Mouse (Mus musculus) embryonic fibroblast, embryonic 13.5 days (primary cell): ENCODE data around the gene Fbxl18. TPM values are rescaled to one million over a fixed set of nuclear protein-coding genes. Genes with fewer than 3 reads are reported as not detected.

Source experiments
- H3K27ac ChIP-seq: 2 replicates; pipeline ENCODE4 v1.5.1; 2012; ENCODE audit warnings: low read length, control low read depth, inconsistent platforms; ENCODE audit not compliant: insufficient read depth
- H3K4me1 ChIP-seq: 2 replicates; pipeline ENCODE4 v1.6.1; 2011; ENCODE audit warnings: low read length; ENCODE audit not compliant: control insufficient read depth, insufficient read depth
- H3K4me3 ChIP-seq: 2 replicates; pipeline ENCODE4 v1.5.1; 2011; ENCODE audit warnings: mild to moderate bottlenecking, control low read depth, low read length; ENCODE audit not compliant: insufficient read depth
- CTCF ChIP-seq: IDR thresholded peaks from 2 replicates; pipeline ENCODE4 v1.5.1; 2011; ENCODE audit warnings: mild to moderate bottlenecking, control low read depth, low read length, moderate library complexity, borderline replicate concordance; ENCODE audit not compliant: insufficient read depth
- POLR2A ChIP-seq: IDR thresholded peaks from 2 replicates; pipeline ENCODE4 v1.6.1; 2011; ENCODE audit warnings: low read depth, mild to moderate bottlenecking, control low read depth, low read length, moderate library complexity
- polyA plus RNA-seq: library from polyadenylated mRNA; stranded (reverse); fragments of >200 nt; gene quantifications from 2 replicates; pipeline ENCODE4 v1.2.4, GENCODE M21; 2011; ENCODE audit warnings: low read depth; ENCODE audit not compliant: missing spikeins, insufficient read length

Fbxl18 gene
- polyA plus RNA-seq, 1 experiment: 8.7 TPM

- TF ChIP-seq POLR2A (no peak), CTCF (no peak)
- Histone ChIP-seq H3K27ac (no peak overlapping the region), H3K4me1 (0 out of 2 replicates have a peak, but pooled peaks cover 4% of the 10 kb centered on the region), H3K4me3 (no peak overlapping the region)
Measured at GRCm38 (mm10) chr5:142876896-142877295, 18.3 kb downstream of the Fbxl18 start.

GRCm38 (mm10) chr5:142875513-142875905 lies 19.7 kb downstream of the Fbxl18 start:
- H3K4me3 ChIP-seq: no peak overlapping the region
- no peak overlapping the region for H3K27ac ChIP-seq
- 0 out of 2 replicates have a peak, but pooled peaks cover 4% of the 10 kb centered on the region for H3K4me1 ChIP-seq
- TF ChIP-seq CTCF (no peak), POLR2A (no peak)

GRCm38 (mm10) chr5:142874791-142875512 lies 20.3 kb downstream of the Fbxl18 start:
- Histone ChIP-seq H3K4me1 (0 out of 2 replicates have a peak, but pooled peaks cover 4% of the 10 kb centered on the region), H3K27ac (no peak overlapping the region), H3K4me3 (no peak overlapping the region)
- no peak for TF ChIP-seq POLR2A
- no peak for TF ChIP-seq CTCF

- TF ChIP-seq POLR2A: no peak
- no peak for TF ChIP-seq CTCF
- Histone ChIP-seq H3K4me3 (no peak overlapping the region), H3K27ac (no peak overlapping the region), H3K4me1 (0 out of 2 replicates have a peak, but pooled peaks cover 4% of the 10 kb centered on the region)
Measured at GRCm38 (mm10) chr5:142873718-142874117, 21.5 kb downstream of the Fbxl18 start.

GRCm38 (mm10) chr5:142871765-142872164 lies 23.5 kb downstream of the Fbxl18 start:
- no peak overlapping the region for H3K4me3 ChIP-seq
- TF ChIP-seq POLR2A (no peak), CTCF (no peak)
- H3K4me1 ChIP-seq: no peaks in the 10 kb centered on the region
- H3K27ac ChIP-seq: no peak overlapping the region

GRCm38 (mm10) chr5:142869463-142869862 lies 25.8 kb downstream of the Fbxl18 start:
- H3K27ac ChIP-seq: no peak overlapping the region

GRCm38 (mm10) chr5:142857763-142858229 lies 37.4 kb downstream of the Fbxl18 start:
- TF ChIP-seq POLR2A: no peak
- no peak for TF ChIP-seq CTCF
- H3K27ac ChIP-seq: no peak overlapping the region
- no peaks in the 10 kb centered on the region for H3K4me1 ChIP-seq
- no peak overlapping the region for H3K4me3 ChIP-seq

More at GRCm38 (mm10) chr5:142869463-142869862, 25.8 kb downstream of the Fbxl18 start:
- Histone ChIP-seq H3K4me1 (no peaks in the 10 kb centered on the region), H3K4me3 (no peak overlapping the region)
- TF ChIP-seq POLR2A: no peak
- no peak for TF ChIP-seq CTCF

- H3K27ac ChIP-seq: no peak overlapping the region
- TF ChIP-seq POLR2A (no peak), CTCF (no peak)
Measured at GRCm38 (mm10) chr5:142856408-142856807, 38.8 kb downstream of the Fbxl18 start.

GRCm38 (mm10) chr5:142854877-142855276 lies 40.3 kb downstream of the Fbxl18 start:
- TF ChIP-seq POLR2A (no peak), CTCF (peak; percentile 47; the same call in 1 of the 2 replicates)
- no peak overlapping the region for H3K27ac ChIP-seq
- no peak overlapping the region for H3K4me3 ChIP-seq
- H3K4me1 ChIP-seq: no peaks in the 10 kb centered on the region

More at GRCm38 (mm10) chr5:142856408-142856807, 38.8 kb downstream of the Fbxl18 start:
- no peaks in the 10 kb centered on the region for H3K4me1 ChIP-seq
- no peak overlapping the region for H3K4me3 ChIP-seq

GRCm38 (mm10) chr5:142853585-142853984 lies 41.6 kb downstream of the Fbxl18 start:
- no peak for TF ChIP-seq POLR2A
- no peak for TF ChIP-seq CTCF
- H3K4me3 ChIP-seq: no peak overlapping the region
- no peaks in the 10 kb centered on the region for H3K4me1 ChIP-seq
- no peak overlapping the region for H3K27ac ChIP-seq
